Mouse (Mus musculus) right cerebral cortex, adult 2 months (tissue): ENCODE measurements around the gene Mier3.
"Not testable (repeated sequence)": the region's sequence is repeated elsewhere in the genome, so short reads cannot be mapped to it uniquely, and the experiment has no call there.

Experiments used
- DNase-seq, 2 experiments: peaks; one replicate each; pipeline ENCODE4 v3.0.0; 2021 to 2022; ENCODE audit warnings: low spot score in 2 of 2

Gene Mier3

DNA sequence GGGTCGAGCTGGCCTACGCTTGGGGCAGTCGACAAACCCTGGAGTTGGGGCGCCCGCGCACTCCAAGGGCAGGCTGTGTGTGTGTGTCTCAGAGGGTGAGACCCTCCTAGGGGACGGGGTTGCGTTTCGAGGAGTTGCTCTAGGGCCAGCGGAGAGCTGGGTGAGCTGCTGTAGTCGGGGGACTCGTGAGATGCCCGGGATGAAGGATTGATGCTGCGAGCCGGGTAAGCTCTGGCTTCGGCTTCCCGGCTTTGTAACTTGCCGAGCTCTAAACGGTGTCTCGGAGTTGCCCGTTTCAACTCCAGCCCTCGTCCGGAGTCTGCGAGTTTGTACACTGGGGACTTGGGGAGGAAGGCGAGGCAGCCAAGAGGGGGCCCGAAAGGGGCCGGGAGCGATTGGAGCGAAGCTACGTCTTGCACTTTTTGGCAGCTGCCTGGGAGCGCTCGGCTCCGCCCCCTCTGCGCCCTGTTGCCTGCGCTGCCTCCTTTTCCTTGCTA is 6.6 kb downstream of the Mier3 start:
- DNase-seq = peak; percentile 54 to 63

DNA sequence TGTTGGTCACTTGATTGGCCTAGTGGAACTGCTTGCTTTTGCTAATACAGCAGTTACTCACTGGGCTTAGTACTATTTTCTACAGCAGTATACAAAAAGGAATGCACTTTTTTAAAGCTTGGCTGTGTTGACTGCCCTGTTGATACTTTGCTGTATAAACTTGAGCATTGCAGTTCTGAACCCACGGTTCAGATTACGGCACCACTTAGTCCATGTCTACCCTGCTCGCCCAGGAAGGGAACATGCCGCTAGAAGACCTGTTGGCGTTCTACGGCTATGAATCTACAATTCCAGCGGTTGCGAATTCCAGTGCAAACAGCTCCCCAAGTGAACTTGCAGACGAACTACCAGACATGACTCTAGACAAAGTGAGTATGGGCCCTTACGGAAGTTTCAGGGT is 22.6 kb downstream of the Mier3 start:
- no peak for DNase-seq

DNA sequence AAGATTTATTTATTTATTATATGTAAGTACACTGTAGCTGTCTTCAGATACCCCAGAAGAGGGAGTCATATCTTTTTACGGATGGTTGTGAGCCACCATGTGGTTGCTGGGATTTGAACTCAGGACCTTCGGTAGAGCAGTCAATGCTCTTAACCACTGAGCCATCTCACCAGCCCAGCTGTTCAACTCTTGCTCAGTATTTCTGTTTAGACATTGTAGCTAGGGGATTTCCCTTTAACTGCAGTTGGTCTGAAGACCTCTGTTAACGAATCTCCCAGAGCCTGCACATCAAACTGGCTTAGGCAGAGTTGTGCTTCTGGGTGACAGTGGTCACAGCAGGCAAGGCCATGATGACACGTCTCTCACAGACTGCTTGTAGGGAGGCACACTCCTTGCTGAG is 23.2 kb downstream of the Mier3 start:
- not testable (repeated sequence) for DNase-seq

DNA sequence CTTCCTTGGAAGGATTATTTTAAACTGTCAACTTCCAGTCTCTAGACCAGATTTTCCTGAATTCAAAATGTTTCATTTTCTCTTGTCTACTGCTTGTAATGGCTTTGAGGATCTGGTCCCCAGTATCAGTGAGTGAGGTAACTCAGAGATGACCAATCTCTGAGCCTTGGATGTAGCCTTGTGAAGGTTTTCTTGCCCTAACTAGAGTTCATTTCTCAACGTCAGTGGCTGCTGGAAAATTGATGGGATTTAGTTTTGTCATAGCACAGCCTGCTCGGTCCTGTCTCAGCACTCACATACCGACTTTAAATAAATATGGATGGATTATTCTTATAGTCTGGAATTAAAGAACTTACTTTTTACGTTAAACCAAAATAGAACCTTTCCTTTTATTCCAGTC is 29.8 kb downstream of the Mier3 start:
- no peak for DNase-seq

GRCm38 (mm10) chr13:111719726-111720125 is 38.9 kb downstream of the Mier3 start:
- DNase-seq = no peak

- DNase-seq = no peak
Observed at GRCm38 (mm10) chr13:111724811-111725164, 44.0 kb downstream of the Mier3 start.

DNA sequence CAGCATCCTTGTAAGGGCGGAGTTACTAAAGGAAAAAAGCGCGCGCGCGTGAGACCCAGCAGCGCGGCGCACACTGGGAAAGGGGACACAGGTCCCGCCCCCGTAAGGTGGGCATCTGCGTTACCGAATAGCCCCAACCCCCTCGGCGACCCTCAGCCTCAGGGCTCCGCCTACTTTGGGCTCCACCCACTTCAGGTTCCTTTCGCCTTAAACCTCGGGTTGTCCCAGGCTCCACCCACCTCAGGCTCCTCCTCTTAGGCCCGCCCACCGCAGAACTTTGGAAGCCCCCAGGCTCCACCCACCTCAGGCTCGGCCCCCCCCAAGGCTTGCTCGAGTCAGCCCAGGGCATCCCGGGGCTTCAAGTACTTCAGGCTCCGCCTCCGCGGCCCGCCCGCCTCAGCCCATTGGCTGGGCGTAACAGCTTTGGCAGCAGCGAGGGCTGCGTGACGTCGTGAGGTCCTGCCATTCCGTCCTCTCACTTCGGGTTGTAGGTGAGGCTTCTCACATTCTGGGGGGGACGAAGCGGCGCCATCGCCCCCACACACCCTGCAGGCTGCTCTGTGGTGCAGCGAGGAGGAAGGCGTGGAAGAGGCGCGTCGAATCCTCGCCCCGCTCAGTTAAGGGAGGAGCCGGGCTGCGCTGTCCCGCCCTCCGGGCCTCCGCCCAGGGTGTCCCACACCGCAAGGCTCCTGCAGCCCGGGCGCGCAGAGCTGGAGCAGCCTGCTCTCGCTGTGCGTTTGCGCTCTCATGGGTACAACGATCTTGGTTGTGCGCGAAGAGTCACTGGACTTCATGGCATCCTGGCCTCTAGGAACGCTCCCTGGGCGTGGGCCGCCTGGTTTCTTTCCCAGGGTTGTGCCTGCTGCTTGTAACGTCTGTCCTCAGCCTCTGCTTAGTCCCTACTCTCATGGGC is 44.6 kb downstream of the Mier3 start:
- DNase-seq = peak; percentile 89 to 95

- DNase-seq = no peak
Observed at GRCm38 (mm10) chr13:111726898-111727297, 46.1 kb downstream of the Mier3 start.

DNA sequence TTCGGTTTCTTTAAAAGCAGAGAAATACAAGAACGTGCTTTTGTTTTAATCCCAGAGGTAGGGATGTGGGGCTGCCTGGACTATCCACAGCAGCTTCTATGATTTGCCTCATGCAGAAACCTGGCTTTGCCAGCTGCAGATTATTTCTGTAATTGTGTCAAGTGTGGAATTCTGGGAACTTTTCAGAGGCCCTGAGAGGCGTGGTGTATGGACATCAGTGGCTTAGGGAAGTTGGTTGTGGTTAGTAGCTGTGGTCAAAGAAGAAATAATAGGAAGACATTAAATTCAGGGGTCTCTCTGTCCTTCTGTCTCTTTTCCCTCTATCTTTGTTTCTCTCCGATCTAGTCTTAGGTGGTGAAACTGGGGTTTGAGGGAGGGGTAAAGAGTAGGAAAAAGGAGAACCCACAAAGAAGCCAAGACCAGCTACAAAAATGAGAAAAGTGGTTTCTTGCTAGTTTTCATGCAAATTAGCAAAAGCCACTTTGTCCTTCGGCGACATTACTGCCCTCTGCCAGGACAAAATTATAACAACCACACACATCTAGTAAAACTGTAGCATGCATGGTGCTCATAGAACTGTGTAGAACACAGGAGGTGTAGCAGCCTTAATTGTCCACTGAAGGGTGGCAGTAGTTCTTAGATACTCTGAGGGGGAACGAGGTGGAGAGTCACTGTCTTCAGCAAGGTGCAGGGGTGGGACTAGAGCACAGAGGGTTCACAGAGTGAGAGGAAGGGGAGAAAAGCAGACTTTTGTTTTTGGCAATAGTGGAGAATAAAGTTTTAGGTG is 60.6 kb downstream of the Mier3 start:
- DNase-seq = no peak

GRCm38 (mm10) chr13:111741991-111742615 is 61.3 kb downstream of the Mier3 start:
- peak; percentile 22 to 68 for DNase-seq

- DNase-seq = no peak
Observed at GRCm38 (mm10) chr13:111744233-111745000, 63.6 kb downstream of the Mier3 start.

DNA sequence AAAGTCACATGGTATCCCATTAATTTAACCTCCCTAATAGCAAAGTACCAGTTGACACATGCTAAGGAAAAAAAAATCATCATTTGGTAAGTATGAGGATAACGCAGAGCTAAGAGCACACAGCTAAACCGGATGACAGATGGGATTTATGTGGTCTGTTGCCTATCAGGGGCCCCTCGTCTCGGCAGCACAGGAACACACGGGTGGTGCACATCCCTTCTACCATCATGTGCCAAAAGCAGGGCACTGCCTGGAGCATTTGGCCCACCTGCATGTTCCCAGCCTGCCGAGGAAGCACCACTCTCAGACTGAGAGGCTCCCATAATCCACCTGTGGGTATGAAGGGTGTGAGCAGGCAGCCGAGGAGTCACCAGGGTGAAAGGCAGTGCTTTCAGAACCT is 64.4 kb downstream of the Mier3 start:
- DNase-seq = no peak

- DNase-seq = no peak
Observed at GRCm38 (mm10) chr13:111746831-111747230, 66.1 kb downstream of the Mier3 start.

DNA sequence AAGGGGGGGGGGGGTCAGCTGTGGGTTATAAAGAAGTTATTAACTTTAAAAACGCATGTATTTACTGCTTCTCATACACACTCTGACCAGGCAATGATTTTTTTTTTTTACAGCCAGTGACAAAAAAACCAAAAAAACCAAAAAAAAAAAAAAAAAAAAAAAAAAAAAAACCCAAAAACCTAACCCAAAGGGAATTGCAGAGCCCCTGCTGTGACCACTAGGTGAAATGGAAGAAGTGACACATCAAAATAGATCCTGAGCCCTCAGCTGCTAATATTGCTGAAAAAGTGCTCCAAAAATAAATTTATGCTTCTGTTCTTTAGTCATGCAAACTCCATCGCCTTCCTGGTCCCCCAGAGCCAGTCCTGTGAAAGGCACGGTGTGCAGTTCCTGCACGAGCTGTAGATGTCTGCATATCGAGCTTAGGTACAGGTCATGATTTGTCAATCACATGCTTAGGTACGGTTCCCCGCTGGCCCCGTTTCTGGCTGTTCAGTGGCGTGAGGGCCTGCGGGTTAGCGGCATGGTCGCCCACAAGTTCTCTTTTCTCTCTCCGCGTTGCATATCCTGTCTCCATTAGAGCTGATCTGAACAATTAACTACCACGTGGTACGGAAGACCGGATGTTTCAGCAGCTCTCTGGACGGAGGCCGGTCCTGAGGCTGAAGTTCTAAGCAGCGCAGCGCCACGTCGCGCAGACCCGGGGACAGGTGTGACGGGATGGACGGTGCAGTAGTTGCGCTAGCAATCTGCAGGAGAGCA is 67.7 kb downstream of the Mier3 start:
- no peak for DNase-seq

DNA sequence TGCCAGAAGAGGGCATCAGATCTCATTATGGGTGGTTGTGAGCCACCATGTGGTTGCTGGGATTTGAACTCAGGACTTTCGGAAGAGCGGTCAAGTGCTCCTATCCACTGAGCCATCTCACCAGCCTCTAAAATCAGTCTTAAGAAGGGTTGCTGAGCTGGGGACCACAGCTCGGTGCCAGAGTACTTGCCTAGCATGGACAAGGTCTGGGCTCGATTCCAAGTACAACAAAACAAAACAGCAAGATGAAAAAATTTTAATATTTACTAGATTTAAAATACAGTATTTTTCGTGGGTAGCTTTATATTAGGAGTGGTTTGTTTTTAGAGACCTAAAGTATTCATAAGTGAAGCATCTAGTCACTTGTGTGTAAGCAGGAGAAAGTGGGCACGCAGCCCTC is 72.5 kb downstream of the Mier3 start:
- DNase-seq = no peak

GRCm38 (mm10) chr13:111755377-111755776 is 74.6 kb downstream of the Mier3 start:
- no peak for DNase-seq

- no peak for DNase-seq
Observed at GRCm38 (mm10) chr13:111755937-111756336, 75.2 kb downstream of the Mier3 start.

- no peak for DNase-seq
Observed at GRCm38 (mm10) chr13:111756986-111757385, 76.2 kb downstream of the Mier3 start.

- DNase-seq = no peak
Observed at GRCm38 (mm10) chr13:111762526-111762925, 81.7 kb downstream of the Mier3 start.
